Mouse (Mus musculus) frontal cortex, adult (tissue): Measurements from ENCODE around the gene Gal3st1.
"Not testable (repeated sequence)": the region's sequence is repeated elsewhere in the genome, so short reads cannot be mapped to it uniquely, and the experiment has no call there.

Experiments used
- ATAC-seq: cut with Nextera tagmentation; 2 replicates; pipeline ENCODE4 v1.9.2; 2017; ENCODE audit warnings: mild to moderate bottlenecking, moderate library complexity, mixed read lengths; ENCODE audit not compliant: low TSS enrichment

Gene Gal3st1

GRCm38 (mm10) chr11:3982275-3983209 is 894 bp upstream of the Gal3st1 start:
- ATAC-seq, result no peak

GRCm38 (mm10) chr11:3983863-3984745 is 668 bp downstream of the Gal3st1 start:
- peak; percentile 48; the same call in 1 of the 2 replicates for ATAC-seq

GRCm38 (mm10) chr11:3989748-3990147 is 6.3 kb downstream of the Gal3st1 start:
- ATAC-seq, result peak; percentile 77; the same call in 1 of the 2 replicates

GRCm38 (mm10) chr11:3993132-3993531 is 9.7 kb downstream of the Gal3st1 start:
- no peak for ATAC-seq

- no peak for ATAC-seq
These were observed 10.5 kb downstream of the Gal3st1 start for GRCm38 (mm10) chr11:3993914-3994313.

- ATAC-seq, result no peak
These were observed 12.1 kb downstream of the Gal3st1 start for GRCm38 (mm10) chr11:3995511-3995910.

GRCm38 (mm10) chr11:3996840-3997239 is 13.4 kb downstream of the Gal3st1 start:
- ATAC-seq, result no peak

- ATAC-seq, result no peak; the same call in 1 of the 2 replicates
These were observed 14.7 kb downstream of the Gal3st1 start for GRCm38 (mm10) chr11:3997978-3998720.

GRCm38 (mm10) chr11:3999547-3999946 is 16.1 kb downstream of the Gal3st1 start:
- ATAC-seq, result no peak

GRCm38 (mm10) chr11:4001603-4002002 is 18.2 kb downstream of the Gal3st1 start:
- peak; percentile 70 for ATAC-seq

GRCm38 (mm10) chr11:4005220-4005805 is 21.9 kb downstream of the Gal3st1 start:
- peak; percentile 38 for ATAC-seq

GRCm38 (mm10) chr11:4006462-4006861 is 23.0 kb downstream of the Gal3st1 start:
- no peak for ATAC-seq

GRCm38 (mm10) chr11:4012616-4013015 is 29.2 kb downstream of the Gal3st1 start:
- no peak for ATAC-seq

- not testable (repeated sequence) for ATAC-seq
These were observed 32.4 kb downstream of the Gal3st1 start for GRCm38 (mm10) chr11:4015796-4016195.

GRCm38 (mm10) chr11:4022111-4022510 is 38.7 kb downstream of the Gal3st1 start:
- not testable (repeated sequence) for ATAC-seq

- no peak for ATAC-seq
These were observed 39.9 kb downstream of the Gal3st1 start for GRCm38 (mm10) chr11:4023321-4023720.

GRCm38 (mm10) chr11:4027066-4027465 is 43.6 kb downstream of the Gal3st1 start:
- ATAC-seq, result no peak

- ATAC-seq, result peak; percentile 89
These were observed 44.3 kb downstream of the Gal3st1 start for GRCm38 (mm10) chr11:4027561-4028334.

- no peak for ATAC-seq
These were observed 45.9 kb downstream of the Gal3st1 start for GRCm38 (mm10) chr11:4029343-4029742.
